Mouse (Mus musculus) Patski (cell line): ENCODE measurements around the gene Pfdn5. TPM values are rescaled to one million over a fixed set of nuclear protein-coding genes. Genes with fewer than 3 reads are reported as not detected.

ENCODE experiments used
- ATAC-seq: fragments of 100-300 bp; one replicate; pipeline ENCODE4 v1.8.0; 2021
- CTCF ChIA-PET: fragments of 350-600 bp; sonication (Branson Sonifier 250); formaldehyde crosslinking; loops from one replicate; lab custom pipeline; 2022; ENCODE audit warnings: inconsistent platforms; lab: Charles Lee
- POLR2A ChIA-PET: fragments of 350-600 bp; sonication (Branson Sonifier 250); formaldehyde crosslinking; loops from one replicate; lab custom pipeline; 2022; ENCODE audit warnings: antibody characterized with exemption, inconsistent platforms; lab: Charles Lee
- DNase-seq: peaks from one replicate; pipeline ENCODE4 v3.0.0-alpha.2; 2011; ENCODE audit warnings: low read depth, low spot score
- H3K27me3 ChIP-seq: fragments of 371-371 bp; one replicate; pipeline ENCODE4 v1.5.1; 2021
- CTCF ChIP-seq: fragments of 100-300 bp; IDR thresholded peaks from one replicate; pipeline ENCODE4 v1.5.1; 2021
- in situ Hi-C: fragments of 300-500 bp; cut with MboI; formaldehyde crosslinking; loops from 3 replicates; pipeline ENCODE4 v1.11.1; 2018; ENCODE audit warnings: low pct_unique_long_range_greater_than_20kb, mixed read lengths
- polyA plus RNA-seq: library from polyadenylated mRNA; unstranded; gene quantifications from one replicate; pipeline ENCODE4 v1.2.3, GENCODE M21; 2021

Pfdn5 gene
- polyA plus RNA-seq, 1 experiment from 2014 or later, result 642 TPM

DNA sequence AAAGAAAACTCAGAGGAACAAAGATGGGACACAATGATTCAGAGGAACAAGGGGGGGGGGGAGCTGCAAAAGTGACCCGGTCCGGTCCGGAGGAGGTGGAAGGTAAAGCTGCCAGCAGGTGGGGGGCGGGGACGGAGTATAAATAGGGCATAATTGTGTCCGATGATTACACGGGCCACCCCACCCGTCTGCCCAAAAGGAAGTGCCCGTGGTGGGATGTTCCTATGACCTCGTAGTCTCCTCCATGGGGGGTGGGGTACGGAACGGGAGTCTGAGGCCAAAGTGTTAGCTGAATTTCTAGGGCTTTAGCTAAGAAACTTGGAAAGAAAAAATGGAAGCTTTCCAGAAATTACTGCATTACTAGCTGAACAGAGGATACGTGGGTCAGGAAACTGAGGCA is 44.1 kb downstream of the Pfdn5 start:
- H3K27me3 ChIP-seq, result peaks cover 6% of the 10 kb centered on the region
- no peak for DNase-seq
- ATAC-seq, result no peak
- ChIA-PET CTCF (no interaction called here), POLR2A (no interaction called here)
- in situ Hi-C loops, result no loop called here
- TF ChIP-seq CTCF, result no peak

GRCm38 (mm10) chr15:102370727-102371126 is 44.8 kb downstream of the Pfdn5 start:
- ATAC-seq, result no peak
- POLR2A ChIA-PET, result no interaction called here

GRCm38 (mm10) chr15:102376453-102377162 is 50.7 kb downstream of the Pfdn5 start:
- ATAC-seq, result peak; percentile 55
- no peak for DNase-seq
- TF ChIP-seq CTCF, result no peak
- ChIA-PET CTCF (interaction anchor here (0.6 to 2.4 kb wide), 13 partner anchors 17 to 93 kb away, joined by 3 to 11 read pairs (median 4); partner anchors contain the start of gene Aaas), POLR2A (interaction anchor here (0.5 to 1.2 kb wide), 2 partner anchors 28 to 29 kb away, joined by 4 read pairs; partner anchors contain the start of gene Sp1)
- H3K27me3 ChIP-seq, result no peaks in the 10 kb centered on the region
- in situ Hi-C loops, result loop anchor here (5.0 kb wide), 1 partner anchor 39 kb away; no protein-coding TSS in a partner anchor

More at GRCm38 (mm10) chr15:102370727-102371126, 44.8 kb downstream of the Pfdn5 start:
- in situ Hi-C loops, result no loop called here
- no peaks in the 10 kb centered on the region for H3K27me3 ChIP-seq
- DNase-seq, result no peak
- TF ChIP-seq CTCF, result no peak
- CTCF ChIA-PET, result interaction anchor here (1.0 kb wide), 1 partner anchor 11 kb away, joined by 3 read pairs; no protein-coding TSS in a partner anchor

- TF ChIP-seq CTCF, result peak; percentile 98
- ATAC-seq, result peak; percentile 49
- no peaks in the 10 kb centered on the region for H3K27me3 ChIP-seq
- in situ Hi-C loops, result loop anchor here (5.0 kb wide), 1 partner anchor 40 kb away; no protein-coding TSS in a partner anchor
- DNase-seq, result no peak
- CTCF ChIA-PET, result interaction anchor here (0.6 to 2.4 kb wide), 16 partner anchors 11 to 94 kb away, joined by 3 to 11 read pairs (median 3); partner anchors contain the start of gene Aaas
- POLR2A ChIA-PET, result interaction anchor here (0.5 to 1.2 kb wide), 3 partner anchors 23 to 28 kb away, joined by 3 to 4 read pairs (median 4); partner anchors contain the start of gene Sp1
Observed at GRCm38 (mm10) chr15:102377163-102377543, 51.2 kb downstream of the Pfdn5 start.

- ATAC-seq (no peak), DNase-seq (no peak)
- in situ Hi-C loops, result loop anchor here (5.0 kb wide), 1 partner anchor 41 kb away; no protein-coding TSS in a partner anchor
- ChIA-PET POLR2A (interaction anchor here (1.0 to 1.2 kb wide), 2 partner anchors 22 to 27 kb away, joined by 3 to 4 read pairs; partner anchors contain the start of gene Sp1), CTCF (interaction anchor here (0.7 to 2.4 kb wide), 13 partner anchors 12 to 94 kb away, joined by 3 to 11 read pairs (median 3); partner anchors contain the start of gene Aaas)
- no peaks in the 10 kb centered on the region for H3K27me3 ChIP-seq
- no peak for TF ChIP-seq CTCF
Observed at GRCm38 (mm10) chr15:102377810-102378262, 51.9 kb downstream of the Pfdn5 start.

Other genes starting within 250 kb of the Pfdn5 start
- gene Tns2, start 225.7 kb upstream of the Pfdn5 start, polyA plus RNA-seq, result 53.6 TPM
- gene Spryd3, start 189.9 kb upstream of the Pfdn5 start, polyA plus RNA-seq, result 47.4 TPM
- 0.05 TPM for gene Igfbp6, start 181.8 kb upstream of the Pfdn5 start, polyA plus RNA-seq
- 0.13 TPM for gene Soat2, start 175.6 kb upstream of the Pfdn5 start, polyA plus RNA-seq
- gene Zfp740, start 122.9 kb upstream of the Pfdn5 start, polyA plus RNA-seq, result 96.4 TPM
- gene Csad, start 121.4 kb upstream of the Pfdn5 start, polyA plus RNA-seq, result 79.6 TPM
- 0.35 TPM for gene Itgb7, start 94.2 kb upstream of the Pfdn5 start, polyA plus RNA-seq
- 32.0 TPM for gene Rarg, start 68.6 kb upstream of the Pfdn5 start, polyA plus RNA-seq
- gene Gm9918, start 55.6 kb upstream of the Pfdn5 start, polyA plus RNA-seq, result 0.03 TPM
- 47.4 TPM for gene Mfsd5, start 46.7 kb upstream of the Pfdn5 start, polyA plus RNA-seq
- 21.8 TPM for gene Espl1, start 29.9 kb upstream of the Pfdn5 start, polyA plus RNA-seq
- 87.1 TPM for gene Myg1, start 5.6 kb downstream of the Pfdn5 start, polyA plus RNA-seq
- 43.3 TPM for gene Aaas, start 24.7 kb downstream of the Pfdn5 start, polyA plus RNA-seq
- gene Sp7, start 41.1 kb downstream of the Pfdn5 start, polyA plus RNA-seq, result not detected
- 30.6 TPM for gene Sp1, start 80.0 kb downstream of the Pfdn5 start, polyA plus RNA-seq
- gene Amhr2, start 119.3 kb downstream of the Pfdn5 start, polyA plus RNA-seq, result not detected
- gene Prr13, start 132.9 kb downstream of the Pfdn5 start, polyA plus RNA-seq, result 167 TPM
- 801 TPM for gene Pcbp2, start 144.4 kb downstream of the Pfdn5 start, polyA plus RNA-seq
- gene Gm10337, start 177.6 kb downstream of the Pfdn5 start, polyA plus RNA-seq, result 3.6 TPM
- gene Map3k12, start 190.9 kb downstream of the Pfdn5 start, polyA plus RNA-seq, result 41.5 TPM
- 51.1 TPM for gene Tarbp2, start 192.1 kb downstream of the Pfdn5 start, polyA plus RNA-seq
- 0.83 TPM for gene Npff, start 198.8 kb downstream of the Pfdn5 start, polyA plus RNA-seq